Mouse (Mus musculus): ENCODE data around the gene Uba7.
A peak's percentile ranks its signal among the peaks of the same experiment; 100 is the strongest.

The Uba7 gene

DNA sequence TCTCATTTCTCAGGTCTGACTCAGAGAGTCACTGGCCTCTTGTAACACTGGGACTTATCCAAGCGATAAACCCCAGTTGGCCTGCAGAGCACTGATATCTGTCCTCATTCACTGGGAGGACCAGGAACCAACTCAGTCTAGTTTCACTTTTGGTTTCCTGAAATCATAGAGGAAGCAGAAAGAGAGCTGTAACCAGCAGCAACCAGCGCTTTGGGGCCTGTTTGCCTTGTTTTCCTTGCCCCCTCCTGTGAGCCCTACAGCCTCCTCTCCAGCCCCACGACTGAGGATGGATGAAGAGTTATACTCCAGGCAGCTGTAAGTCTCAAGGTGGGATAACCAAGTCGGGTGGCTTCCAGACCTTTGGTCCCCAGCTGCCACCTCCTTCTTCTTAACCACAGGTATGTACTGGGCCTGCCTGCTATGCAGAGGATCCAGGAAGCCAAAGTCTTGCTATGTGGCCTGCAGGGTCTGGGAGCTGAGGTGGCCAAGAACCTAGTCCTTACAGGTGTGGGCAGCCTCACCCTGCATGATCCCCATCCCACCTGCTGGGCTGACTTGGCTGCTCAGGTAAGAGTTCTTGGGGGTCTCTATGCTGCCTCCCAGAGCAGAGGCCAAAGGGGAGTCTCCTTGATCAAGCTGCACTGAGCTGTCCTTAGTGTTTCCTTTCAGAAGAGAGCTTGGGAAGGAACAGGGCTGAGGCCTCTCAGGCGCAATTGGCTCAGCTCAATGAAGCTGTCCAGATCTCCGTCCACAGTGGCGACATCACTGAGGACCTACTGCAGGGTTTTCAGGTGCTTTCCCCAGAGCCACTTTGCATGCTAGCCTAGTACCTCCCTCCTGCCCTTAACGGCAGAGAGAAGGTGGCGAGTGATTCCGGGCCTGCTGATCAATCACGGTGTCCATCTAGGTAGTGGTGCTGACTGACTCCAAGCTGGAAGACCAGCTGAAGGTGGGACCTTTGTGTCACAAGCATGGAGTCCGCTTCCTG is at the start of gene Uba7:
Gene Uba7 (plus strand): TSS at position 107 of the 988 bp plus-strand sequence.
- DNase-seq = peak; percentile 71

DNA sequence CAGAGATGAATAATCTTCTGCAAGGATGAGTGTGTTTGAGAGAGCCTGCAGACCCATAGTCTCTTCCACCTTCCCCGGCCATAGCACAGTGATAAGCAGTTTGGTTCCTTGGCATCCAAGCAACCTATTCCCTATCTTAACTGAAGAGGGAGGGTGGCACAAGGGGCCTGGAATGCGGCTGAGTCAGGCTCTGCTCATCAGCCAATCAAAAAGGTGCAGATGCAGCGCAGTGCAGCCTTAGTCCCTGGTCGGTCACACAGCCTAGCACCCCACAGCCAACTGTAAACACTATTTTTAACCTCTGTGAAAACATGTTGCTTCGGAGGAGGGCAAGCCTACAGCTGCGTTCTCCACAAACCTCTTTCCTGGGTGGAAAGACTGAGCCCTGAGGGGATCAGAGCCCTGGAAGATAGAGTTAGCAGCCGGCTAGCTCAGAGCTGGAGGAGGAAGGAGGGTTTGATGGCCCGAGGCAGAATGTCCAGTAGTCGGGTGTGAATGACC is 48.3 kb upstream of the Uba7 start:
- DNase-seq = no peak

GRCm38 (mm10) chr9:107927749-107928148 is 47.6 kb upstream of the Uba7 start:
- DNase-seq = no peak

DNA sequence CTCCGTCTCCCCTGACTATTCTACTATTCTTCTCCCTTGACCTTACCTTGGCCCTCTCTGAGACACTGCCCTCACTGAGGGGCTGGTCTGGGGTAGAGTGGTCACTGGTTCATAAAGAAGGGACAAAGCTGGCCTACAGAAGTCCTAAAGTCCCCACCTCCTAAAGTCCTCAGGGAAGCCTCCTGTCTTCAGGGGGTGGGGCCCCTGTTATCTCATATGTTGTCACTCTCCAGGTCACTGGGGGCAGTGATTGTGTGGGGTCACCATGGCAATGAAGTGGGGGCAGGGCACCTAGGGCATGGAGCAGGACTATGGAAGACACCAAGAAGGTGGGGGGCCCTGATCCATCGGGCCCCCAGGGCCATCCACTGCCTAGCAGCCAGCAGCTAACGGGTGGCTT is 47.1 kb upstream of the Uba7 start, which contains the start of gene Actl11:
Gene Actl11 (plus strand): TSS at position 301 of the 400 bp plus-strand sequence.
- DNase-seq = no peak

- DNase-seq = no peak
Measured at GRCm38 (mm10) chr9:107932221-107932620, 43.1 kb upstream of the Uba7 start.

GRCm38 (mm10) chr9:107934146-107934545 is 41.2 kb upstream of the Uba7 start:
- DNase-seq = no peak

DNA sequence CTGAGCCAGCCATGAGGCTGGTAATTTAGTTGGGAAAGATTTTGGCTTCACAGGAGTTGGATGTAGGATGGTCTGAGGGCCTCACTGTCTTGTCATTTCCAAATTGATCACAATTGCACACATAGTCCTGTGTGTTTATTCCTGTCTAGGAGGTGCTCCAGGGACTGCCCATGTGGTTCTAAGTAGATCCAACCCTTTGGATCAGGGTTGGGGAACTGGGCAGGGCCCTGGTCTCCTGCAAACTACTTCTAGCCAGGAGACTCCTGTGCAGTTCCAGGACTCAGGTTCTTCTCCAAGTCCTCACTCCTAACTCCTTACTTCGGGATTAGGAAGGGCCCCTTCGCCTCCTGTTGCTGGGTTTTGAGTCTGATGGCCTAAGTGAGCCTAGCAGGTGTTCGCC is 39.9 kb upstream of the Uba7 start, which contains the start of gene Camkv:
Gene Camkv (plus strand): TSS at position 301 of the 400 bp plus-strand sequence.
- DNase-seq = no peak

GRCm38 (mm10) chr9:107935790-107936214 is 39.5 kb upstream of the Uba7 start:
- DNase-seq = no peak

- no peak for DNase-seq
Measured at GRCm38 (mm10) chr9:107936215-107936822, 39.0 kb upstream of the Uba7 start.

- DNase-seq = no peak
Measured at GRCm38 (mm10) chr9:107936831-107937230, 38.5 kb upstream of the Uba7 start.

DNA sequence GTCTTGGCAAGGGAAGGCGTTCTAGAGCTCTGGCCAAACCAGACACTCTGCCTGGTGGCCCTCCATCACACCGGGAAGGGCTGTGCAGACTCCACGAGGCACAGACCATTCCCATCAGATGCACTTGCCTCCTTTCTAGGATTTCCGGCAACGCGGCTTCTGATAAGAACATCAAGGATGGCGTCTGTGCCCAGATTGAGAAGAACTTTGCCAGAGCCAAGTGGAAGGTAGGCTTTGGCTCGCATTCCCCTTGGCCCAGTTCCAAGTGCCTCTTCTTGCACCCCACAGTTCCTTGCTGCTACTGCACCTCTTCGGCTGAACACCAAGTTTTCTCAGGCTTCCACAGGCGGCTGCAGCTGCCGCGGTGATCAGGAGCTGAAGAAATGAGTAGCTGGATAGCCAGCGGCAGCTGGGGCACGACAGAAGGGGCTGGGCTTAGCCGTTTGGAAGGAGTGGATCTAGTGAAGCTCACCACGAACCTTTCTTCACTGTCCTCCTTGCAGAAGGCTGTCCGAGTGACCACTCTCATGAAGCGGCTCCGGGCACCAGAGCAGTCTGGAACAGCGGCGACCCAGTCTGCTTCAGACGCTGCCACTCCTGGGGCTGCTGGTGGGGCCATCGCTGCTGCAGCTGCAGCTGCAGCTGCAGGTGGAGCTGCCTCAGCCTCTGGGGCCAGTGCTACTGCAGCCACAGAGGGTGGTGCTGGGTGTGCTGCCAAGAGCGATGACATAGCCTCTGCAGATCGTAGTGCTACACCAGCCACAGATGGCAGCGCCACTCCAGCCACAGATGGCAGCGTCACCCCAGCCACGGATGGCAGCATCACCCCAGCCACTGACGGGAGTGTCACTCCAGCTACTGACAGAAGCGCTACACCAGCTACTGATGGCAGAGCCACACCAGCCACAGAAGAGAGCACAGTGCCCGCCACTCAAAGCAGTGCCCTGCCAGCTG is 27.8 kb upstream of the Uba7 start:
- DNase-seq = no peak

DNA sequence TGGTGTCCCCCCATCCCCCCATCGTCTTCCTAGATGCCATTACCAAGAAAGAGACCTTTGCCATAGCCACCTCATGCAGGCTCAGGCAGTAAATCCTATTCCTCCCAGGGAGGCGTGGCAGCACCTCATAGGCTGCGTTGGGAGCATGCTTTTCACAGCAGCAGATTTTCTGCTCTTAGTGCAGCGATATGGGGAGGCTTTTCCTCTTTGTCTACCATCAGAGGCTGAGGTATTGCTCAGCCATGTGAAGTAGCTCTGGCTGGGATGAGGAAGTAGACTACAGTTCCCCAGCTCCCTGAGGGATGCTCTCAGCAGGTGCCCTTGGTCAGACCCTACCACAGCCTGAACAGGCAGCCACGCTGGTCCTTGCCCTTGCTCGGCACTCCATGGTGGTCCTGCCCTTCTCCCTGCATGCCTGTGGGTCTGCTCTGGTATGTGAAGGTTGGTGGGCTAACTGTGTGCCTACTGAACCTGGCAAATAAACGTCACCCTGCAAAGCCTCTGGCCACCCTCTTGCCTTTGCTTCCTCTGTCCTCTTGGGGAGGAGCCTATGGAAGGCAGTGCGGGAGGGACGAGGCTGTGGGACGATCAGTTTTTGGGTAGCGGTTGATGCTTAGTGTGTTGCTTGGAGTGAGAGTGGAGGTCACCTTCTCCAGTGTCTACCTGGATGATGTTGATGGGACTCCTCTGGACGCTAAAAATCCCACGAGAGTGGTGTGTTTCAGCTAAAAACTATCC is 26.0 kb upstream of the Uba7 start:
- DNase-seq = no peak

- DNase-seq = no peak
Measured at GRCm38 (mm10) chr9:107949922-107950235, 25.4 kb upstream of the Uba7 start, which contains the start of gene Traip. TSS of gene Traip (plus strand) at chr9:107950136.

- peak; percentile 97 for DNase-seq
Measured at GRCm38 (mm10) chr9:107950460-107951355, 24.6 kb upstream of the Uba7 start.

DNA sequence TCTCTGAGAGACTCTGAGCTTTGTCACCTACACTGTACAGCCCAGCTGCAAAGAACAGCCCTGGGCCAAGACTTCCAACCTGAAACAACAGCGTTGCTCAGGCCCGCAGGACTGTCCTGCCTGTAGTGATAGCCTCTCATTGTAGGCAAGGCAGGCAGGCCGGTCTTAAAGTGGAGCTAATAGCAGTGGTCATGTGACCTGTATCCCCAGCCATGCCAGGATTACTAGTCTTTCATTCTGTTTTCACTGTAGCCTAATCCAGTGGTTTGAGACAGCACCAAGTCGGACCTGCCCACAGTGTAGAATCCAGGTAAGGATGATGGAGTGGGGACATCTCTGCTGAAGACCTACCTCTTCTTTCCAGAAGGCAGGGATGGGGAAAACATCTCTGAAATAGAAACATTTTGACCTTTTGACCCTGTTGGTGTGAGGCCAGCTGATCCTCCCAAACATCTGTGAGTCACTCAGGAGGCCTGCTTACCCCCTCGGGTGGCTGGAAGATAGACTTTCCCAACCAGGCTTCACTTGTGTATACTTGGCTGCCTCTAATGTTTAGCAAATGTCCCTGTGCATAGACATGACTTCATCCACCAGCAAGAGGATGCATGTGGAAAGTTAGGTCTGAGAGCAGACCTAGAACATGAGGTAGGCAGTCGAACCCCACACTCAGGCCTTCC is 19.6 kb upstream of the Uba7 start:
- no peak for DNase-seq

- no peak for DNase-seq
Measured at GRCm38 (mm10) chr9:107957141-107957540, 18.2 kb upstream of the Uba7 start.

DNA sequence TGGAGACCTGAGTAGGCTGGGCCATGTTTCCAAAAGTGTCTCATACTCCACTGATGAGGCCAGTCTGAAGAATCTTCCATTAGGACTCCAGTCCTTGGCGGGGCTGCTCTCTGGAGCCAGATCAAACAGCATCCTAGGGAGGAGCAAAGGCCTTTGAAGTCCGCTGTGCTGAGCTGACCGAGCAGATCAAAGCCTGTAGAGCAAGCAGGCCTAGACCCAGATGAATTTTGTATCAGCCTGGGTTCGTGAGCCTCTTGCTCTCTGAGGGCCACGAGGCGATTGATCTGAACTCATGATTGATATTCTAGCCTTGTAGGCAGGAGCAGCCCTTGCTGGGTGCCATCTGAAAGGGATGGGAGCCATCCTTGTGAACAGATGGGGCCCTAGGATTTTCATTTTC is 15.4 kb upstream of the Uba7 start:
- DNase-seq = no peak

DNA sequence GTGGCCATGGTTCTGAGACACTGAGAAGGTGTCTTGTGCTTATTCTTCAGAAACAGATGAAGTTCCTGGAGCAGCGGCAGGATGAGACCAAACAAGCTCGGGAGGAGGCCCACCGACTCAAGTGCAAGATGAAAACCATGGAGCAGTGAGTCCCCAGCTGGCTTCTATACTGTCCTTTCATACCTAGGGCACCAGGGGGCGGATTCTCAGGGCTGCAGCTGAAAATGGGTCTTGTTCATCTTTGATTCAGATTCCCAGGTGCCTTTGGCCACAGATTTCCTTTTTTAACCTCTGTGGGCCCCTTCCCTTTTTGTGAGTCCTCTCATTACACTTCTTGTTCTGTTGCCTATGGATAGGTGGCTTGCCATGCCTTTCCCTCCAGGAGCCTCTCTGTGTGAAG is 14.4 kb upstream of the Uba7 start:
- no peak for DNase-seq

DNA sequence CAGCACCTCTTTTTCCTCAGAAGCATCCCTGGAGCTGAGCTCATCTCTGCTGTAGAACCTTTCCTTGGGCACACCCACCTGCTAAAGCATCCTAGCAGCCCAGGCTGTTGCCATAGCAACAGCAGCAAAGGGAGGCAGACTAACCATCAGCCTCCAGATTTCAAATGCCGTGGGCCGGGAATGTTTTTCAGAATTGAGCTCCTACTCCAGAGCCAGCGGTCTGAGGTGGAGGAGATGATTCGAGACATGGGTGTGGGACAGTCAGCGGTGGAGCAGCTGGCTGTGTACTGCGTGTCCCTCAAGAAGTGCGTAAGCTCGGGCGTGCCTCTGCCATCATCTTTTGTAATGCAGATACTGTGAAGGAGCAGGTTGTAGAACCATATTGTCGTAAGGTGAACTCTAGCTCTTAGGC is 13.9 kb upstream of the Uba7 start:
- DNase-seq = no peak

GRCm38 (mm10) chr9:107961881-107962280 is 13.4 kb upstream of the Uba7 start:
- no peak for DNase-seq

Measured in lung, postnatal 36 days (tissue).